Mouse (Mus musculus) urinary bladder, postnatal 14 days (tissue): ENCODE data around the gene Pafah1b3.
A peak's percentile ranks its signal among the peaks of the same experiment; 100 is the strongest.

ENCODE experiments used
- DNase-seq: peaks from one replicate; pipeline ENCODE4 v3.0.0; 2021; ENCODE audit warnings: low spot score

The Pafah1b3 gene

GRCm38 (mm10) chr7:25305481-25305880 is 7.7 kb upstream of the Pafah1b3 start:
- no peak for DNase-seq

DNA sequence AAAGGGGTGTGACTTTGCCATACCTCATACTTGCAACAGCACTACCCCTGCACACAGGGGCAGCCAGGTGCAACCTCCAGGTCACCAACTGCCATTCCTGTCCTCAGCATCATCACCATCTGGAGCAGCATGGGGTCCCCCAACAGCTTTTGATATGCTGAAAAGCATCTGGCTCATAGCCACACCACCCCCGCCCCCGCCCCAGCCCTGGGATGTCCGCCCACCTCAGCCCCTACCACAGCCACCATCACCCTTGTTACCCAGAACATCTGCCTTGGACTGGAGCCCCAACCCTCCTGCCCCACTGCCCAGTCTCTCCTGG is 5.9 kb upstream of the Pafah1b3 start:
- DNase-seq: no peak

- DNase-seq: no peak
Measured at GRCm38 (mm10) chr7:25303003-25303684, 5.4 kb upstream of the Pafah1b3 start.

GRCm38 (mm10) chr7:25301063-25301462 is 3.3 kb upstream of the Pafah1b3 start, which contains the start of gene Prr19:
Gene Prr19 (plus strand): TSS chr7:25301411.
- no peak for DNase-seq

GRCm38 (mm10) chr7:25296945-25297453 is 787 bp downstream of the Pafah1b3 start:
- no peak for DNase-seq

DNA sequence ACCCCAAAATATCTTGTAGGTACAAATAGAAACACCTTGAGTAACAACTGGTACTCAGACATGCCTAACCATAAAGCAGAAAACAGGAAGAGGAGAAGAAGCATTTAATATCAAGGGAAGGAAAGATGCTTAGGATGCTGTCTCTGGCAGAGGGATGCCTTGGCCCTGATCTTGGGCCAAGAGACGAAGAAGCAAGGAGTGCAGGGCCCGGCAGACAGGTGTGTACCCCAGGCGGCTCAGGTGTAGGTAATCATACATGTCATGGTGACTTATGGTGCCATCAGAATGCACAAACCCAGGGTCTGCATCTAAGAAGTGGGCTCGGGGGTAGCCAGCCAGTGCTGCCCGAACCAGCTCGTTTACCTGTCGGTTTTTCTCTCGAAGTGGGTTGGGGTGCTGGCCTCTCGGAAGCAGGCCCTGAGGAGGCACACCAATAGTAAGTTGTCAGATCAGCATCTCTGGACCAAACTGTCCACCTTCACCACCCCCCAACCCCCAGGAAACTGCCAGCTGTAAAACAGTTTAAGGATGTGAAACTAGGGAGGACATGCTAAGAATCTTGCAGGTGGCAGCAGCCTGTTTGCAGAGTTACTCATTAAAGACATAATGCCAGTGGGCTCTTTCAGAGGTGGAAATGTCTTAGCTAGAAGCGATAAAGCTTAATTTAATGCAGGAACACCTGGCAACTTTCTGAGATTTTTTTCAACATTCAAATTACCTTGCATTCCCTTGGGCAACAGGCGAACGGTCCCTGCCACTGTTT is 2.6 kb downstream of the Pafah1b3 start:
- no peak for DNase-seq

GRCm38 (mm10) chr7:25294495-25294894 is 3.3 kb downstream of the Pafah1b3 start:
- DNase-seq: no peak

DNA sequence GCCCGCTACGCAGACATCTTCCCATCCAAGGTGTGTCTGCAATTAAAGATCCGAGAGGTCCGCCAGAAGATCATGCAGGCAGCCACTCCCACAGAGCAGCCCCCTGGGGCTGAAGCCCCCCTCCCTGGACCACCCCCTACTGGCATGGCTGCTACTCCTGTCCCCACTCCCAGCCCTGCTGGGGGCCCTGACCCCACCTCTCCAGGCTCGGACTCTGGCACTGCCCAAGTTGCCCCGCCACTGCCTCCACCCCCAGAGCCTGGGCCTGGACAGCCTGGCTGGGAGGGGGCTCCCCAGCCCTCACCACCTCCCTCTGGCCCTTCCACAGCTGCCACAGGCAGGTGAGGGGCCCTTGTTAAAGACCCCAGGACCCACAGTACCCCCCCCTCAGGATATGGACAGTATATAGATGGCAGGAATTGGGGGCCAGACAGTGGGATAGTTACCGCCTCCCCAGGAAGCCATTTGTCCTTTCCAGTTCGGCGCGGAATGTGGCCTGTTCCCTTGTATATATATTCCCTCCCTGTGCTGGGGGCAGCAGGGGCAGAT is 4.5 kb downstream of the Pafah1b3 start:
- DNase-seq: no peak

DNA sequence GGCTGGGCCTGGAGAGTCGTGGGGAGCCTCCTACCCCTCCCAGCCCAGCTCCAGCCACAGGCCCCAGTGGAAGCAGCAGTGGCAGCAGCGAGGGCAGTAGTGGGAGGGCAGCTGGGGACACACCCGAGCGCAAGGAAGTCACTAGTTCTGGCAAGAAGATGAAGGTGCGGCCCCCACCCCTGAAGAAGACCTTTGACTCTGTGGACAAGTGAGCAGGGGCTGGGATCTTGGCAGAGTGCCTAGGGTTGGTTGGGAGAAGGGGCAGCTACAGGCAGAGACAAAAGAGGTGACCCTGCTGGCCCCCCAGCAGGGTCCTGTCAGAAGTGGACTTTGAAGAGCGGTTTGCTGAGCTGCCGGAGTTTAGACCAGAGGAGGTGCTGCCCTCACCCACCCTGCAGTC is 5.7 kb downstream of the Pafah1b3 start:
- DNase-seq: no peak

DNA sequence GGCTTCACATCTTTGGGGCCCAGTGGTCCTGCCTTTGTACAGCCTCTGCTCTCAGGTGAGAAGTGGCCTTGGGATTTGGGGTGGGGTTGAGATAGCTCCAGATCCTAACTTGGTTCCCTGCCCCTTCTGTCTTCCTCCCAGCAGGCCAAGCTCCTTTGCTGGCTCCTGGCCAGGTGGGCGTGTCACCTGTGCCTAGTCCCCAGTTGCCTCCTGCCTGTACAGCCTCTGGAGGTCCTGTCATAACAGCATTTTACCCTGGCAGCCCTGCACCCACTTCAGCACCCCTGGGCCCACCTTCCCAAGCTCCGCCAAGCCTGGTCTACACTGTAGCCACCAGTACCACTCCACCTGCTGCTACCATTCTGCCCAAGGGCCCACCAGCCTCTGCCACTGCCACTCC is 6.9 kb downstream of the Pafah1b3 start:
- peak; percentile 74 for DNase-seq

GRCm38 (mm10) chr7:25290463-25290862 is 7.3 kb downstream of the Pafah1b3 start:
- no peak for DNase-seq

DNA sequence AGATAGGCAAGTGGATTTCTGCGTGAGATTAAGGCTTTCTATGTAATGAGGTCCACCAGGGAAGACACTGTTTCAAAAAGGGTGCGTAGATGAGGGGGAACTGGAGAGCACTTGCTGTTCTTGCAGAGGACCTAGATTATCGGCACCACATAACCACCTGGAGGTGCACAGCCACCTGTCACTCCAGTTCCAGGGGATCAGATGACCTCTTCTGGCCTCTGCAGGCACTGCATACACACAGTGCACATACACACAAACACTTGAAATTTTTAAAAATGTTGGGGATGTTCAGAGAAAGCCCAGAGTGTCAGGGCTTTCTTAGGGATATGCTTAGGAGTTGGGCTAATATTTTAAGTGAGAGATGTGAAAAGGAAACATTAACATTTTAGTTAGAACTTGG is 7.9 kb downstream of the Pafah1b3 start:
- no peak for DNase-seq

DNA sequence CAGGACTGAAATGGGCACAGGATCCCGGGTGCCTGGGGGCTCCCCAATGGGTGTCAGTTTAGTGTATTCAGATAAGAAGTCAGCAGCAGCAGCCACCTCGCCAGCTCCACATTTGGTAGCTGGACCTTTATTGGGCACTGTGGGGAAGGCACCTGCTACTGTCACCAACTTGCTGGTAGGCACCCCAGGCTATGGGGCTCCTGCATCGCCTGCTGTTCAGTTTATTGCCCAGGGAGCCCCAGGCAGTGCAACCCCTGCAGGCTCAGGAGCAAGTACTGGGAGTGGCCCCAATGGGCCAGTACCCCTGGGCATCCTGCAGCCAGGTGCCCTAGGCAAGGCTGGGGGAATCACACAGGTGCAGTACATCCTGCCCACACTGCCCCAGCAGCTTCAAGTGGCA is 9.1 kb downstream of the Pafah1b3 start:
- DNase-seq: no peak

- DNase-seq: no peak
Measured at GRCm38 (mm10) chr7:25288011-25288410, 9.8 kb downstream of the Pafah1b3 start.

GRCm38 (mm10) chr7:25286989-25287388 is 10.8 kb downstream of the Pafah1b3 start:
- DNase-seq: no peak

- DNase-seq: no peak
Measured at GRCm38 (mm10) chr7:25285511-25286238, 12.1 kb downstream of the Pafah1b3 start.

- DNase-seq: no peak
Measured at GRCm38 (mm10) chr7:25284766-25285165, 13.0 kb downstream of the Pafah1b3 start.

DNA sequence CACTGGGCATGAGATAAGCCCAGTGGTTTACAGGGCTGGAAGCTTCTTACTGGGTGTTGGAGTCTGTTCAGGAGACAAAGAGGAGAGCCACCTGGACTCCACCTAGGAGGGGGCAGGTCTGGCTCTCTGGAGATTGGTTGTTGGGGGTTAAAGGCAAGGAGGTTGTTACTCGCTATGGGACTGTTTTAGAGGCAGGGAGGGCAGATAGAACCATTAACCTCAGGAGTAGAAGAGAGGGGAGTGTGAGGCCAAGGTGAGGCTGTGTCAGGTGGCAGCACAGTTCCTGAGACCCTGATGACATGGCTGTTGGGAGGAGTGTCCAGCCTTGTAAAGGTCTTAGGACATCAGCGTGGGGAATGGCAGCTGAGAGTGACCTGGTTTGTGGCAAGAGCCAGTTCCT is 13.6 kb downstream of the Pafah1b3 start:
- DNase-seq: no peak

DNA sequence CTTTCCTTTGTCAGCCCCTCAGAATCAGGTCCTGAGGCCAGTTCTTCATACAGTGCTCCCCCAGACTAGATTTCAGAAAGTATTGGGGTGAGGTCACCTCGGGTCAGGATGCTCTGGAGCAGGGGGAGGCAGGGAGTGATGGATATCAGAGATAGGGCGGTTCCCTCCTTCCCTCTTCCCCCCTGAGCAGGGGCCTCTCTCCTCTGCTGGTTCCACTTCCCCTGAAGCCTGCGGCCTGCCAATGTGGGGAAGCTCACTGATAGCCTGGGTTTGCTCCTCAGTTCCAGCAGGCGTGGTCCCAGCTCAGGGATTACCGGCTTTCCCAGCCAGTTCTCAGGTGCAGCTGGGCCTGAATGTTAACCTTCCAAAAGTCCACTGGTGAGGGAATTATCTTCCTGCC is 14.1 kb downstream of the Pafah1b3 start:
- peak; percentile 22 for DNase-seq

GRCm38 (mm10) chr7:25282731-25283211 is 15.0 kb downstream of the Pafah1b3 start:
- peak; percentile 46 for DNase-seq

- peak; percentile 98 for DNase-seq
Measured at GRCm38 (mm10) chr7:25281734-25282601, 15.8 kb downstream of the Pafah1b3 start.
